Mouse (Mus musculus) kidney, embryonic 16.5 days (tissue): ENCODE data around the gene Tac1. TPM values are rescaled to one million over a fixed set of nuclear protein-coding genes. Genes with fewer than 3 reads are reported as not detected.
"Not testable (repeated sequence)": the region's sequence is repeated elsewhere in the genome, so short reads cannot be mapped to it uniquely, and the experiment has no call there.

Experiments used
- ATAC-seq: fragments of 200-750 bp; cut with Nextera tagmentation; 2 replicates; pipeline ENCODE4 v1.8.0; 2017; ENCODE audit warnings: moderate TSS enrichment; ENCODE audit not compliant: low FRiP score, low TSS enrichment
- H3K27ac ChIP-seq: fragments of 300-500 bp; sonication (generic); 2 replicates; pipeline ENCODE4 v1.5.1; 2014; ENCODE audit warnings: low read length
- H3K27me3 ChIP-seq: fragments of 300-500 bp; sonication (generic); 2 replicates; pipeline ENCODE4 v1.6.1; 2014; ENCODE audit warnings: low read length, control low read depth, mixed read lengths; ENCODE audit not compliant: insufficient read depth
- H3K36me3 ChIP-seq: fragments of 300-500 bp; sonication (generic); 2 replicates; pipeline ENCODE4 v1.6.1; 2014; ENCODE audit warnings: low read length, control low read depth, mixed read lengths; ENCODE audit not compliant: insufficient read depth
- H3K4me1 ChIP-seq: fragments of 300-500 bp; sonication (generic); 2 replicates; pipeline ENCODE4 v1.6.1; 2014; ENCODE audit warnings: low read length, control low read depth, mixed read lengths; ENCODE audit not compliant: insufficient read depth
- H3K4me2 ChIP-seq: fragments of 300-500 bp; sonication (generic); replicated peaks from 2 replicates; pipeline ENCODE4 v1.6.1; 2014; ENCODE audit warnings: low read depth, low read length
- H3K4me3 ChIP-seq: fragments of 300-500 bp; sonication (generic); 2 replicates; pipeline ENCODE4 v1.5.1; 2014; ENCODE audit warnings: mild to moderate bottlenecking, low read length
- H3K9ac ChIP-seq: fragments of 300-500 bp; sonication (generic); replicated peaks from 2 replicates; pipeline ENCODE4 v1.6.1; 2014; ENCODE audit warnings: low read length
- H3K9me3 ChIP-seq: fragments of 300-500 bp; sonication (generic); 2 replicates; pipeline ENCODE4 v1.6.1; 2016; ENCODE audit warnings: low read length, control low read depth
- WGBS: fragments of 180-500 bp; shearing (Covaris S2); extraction: QIAGEN DNeasy Blood & Tissue Kit; methylation state at CpG from one replicate; pipeline ENCODE4 v1.1.7; 2014; 5-methylcytosine and 5-hydroxymethylcytosine counted together
- polyA plus RNA-seq: library from polyadenylated mRNA; unstranded; fragments of >200 nt; fragmentation: Nextera tagmentation; extraction: Ambion mirVana; gene quantifications from 2 replicates; pipeline ENCODE4 v1.2.1, GENCODE M21; 2015

Gene Tac1
- 0.21 and 0.42 TPM in 2 replicates for polyA plus RNA-seq

DNA sequence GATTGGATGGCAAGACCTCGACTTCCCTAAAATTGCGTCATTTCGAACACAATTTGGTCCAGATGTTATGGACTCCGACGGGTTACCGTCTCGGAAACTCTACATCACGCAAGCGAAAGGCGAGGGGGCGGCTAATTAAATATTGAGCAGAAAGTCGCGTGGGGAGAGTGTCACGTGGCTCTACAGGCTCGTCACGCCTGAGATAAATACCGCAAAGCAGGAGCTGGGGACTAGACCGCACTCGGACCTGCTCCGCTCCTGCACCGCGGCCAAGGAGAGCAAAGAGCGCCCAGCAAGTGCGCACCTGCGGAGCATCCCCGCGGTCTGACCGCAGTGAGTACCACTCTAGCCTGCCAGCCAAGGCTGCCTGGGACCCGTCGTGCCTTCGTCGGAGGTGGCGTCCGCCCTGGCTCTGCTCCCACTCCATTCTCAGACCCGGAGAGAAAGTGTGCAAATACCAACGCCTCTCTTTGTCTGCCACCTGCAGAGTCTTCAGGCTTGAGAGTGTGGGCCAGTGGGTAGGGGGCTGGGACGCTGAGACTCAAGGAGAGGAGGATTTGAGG lies at the start of gene Tac1:
Gene Tac1, plus strand, starts transcription at position 51 of the 563 bp plus-strand sequence.
- H3K36me3 ChIP-seq = no peaks in the 10 kb centered on the region
- H3K4me1 ChIP-seq = peaks cover 11% of the 10 kb centered on the region
- H3K4me2 ChIP-seq = peak within 1 kb of the TSS; percentile 50
- WGBS = 1% methylated on average over 37 of the region's 37 CpGs
- peaks cover 38% of the 10 kb centered on the region for H3K27me3 ChIP-seq
- H3K4me3 ChIP-seq = peak within 1 kb of the TSS; percentile 34
- H3K9ac ChIP-seq = no peak within 1 kb of the TSS
- peak; percentile 73 for ATAC-seq
- no peaks in the 10 kb centered on the region for H3K9me3 ChIP-seq
- H3K27ac ChIP-seq = no peak within 1 kb of the TSS

DNA sequence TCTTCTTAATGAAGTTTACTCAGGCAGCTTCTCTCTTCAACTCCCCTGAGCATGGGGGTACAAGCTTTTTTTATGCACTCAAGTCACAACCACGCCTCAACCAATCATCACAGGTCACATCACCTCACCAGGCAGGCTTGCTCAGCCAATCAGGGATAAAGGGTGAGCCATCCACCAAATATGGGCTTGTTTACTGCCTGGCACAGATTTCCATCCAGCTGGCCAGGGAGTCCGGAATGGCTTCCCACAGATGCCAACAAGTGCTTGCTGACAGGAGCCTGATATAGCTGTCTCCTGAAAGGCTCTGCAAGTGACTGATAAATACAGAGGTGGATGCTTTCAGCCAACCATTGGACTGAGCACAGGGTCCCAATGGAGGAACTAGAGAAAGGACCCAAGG lies 11.2 kb upstream of the Tac1 start:
- 79% methylated on average over 2 of the region's 2 CpGs for WGBS
- not testable (repeated sequence) for H3K9ac ChIP-seq

DNA sequence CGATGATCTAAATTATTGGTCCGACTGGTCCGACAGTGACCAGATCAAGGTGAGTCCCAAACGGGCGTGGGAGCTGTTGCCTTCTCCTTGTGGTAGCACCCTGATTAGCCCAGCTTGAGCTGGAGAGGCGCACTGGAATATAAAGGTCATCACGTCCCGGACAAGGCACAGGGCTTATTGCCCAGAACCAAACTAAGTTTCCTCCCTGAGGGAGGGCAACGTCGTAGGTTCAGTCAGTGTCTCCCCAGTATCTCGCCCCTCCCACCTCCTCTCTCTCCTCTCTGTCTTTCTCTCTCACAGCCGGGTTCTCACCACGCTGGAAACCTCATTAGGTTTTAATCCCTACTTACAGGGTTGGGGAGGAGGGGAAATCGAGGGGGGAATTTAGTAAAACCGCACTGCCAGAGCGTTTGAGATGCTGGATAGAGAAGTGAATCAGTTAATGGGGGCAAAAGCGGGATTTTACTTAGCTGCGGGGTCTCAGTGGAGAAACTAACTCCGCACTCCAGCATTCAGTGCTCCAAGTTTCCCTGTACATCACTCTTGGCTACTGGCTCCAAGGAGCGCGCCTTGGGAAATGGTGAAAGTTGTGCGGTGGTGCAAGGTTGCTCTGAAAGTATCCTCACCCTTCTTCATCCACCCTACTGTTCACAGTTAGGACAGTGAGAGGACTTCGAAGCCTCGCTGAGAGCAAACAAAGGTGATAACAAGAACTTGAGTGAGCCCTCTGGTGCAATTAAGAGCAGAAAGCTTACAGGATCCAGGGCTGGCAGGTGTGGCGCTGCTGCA lies 1.2 kb downstream of the Tac1 start:
- Histone ChIP-seq H3K27me3 (peaks cover 38% of the 10 kb centered on the region), H3K4me1 (peaks cover 11% of the 10 kb centered on the region), H3K9ac (no peak overlapping the region), H3K36me3 (no peaks in the 10 kb centered on the region), H3K27ac (no peak overlapping the region), H3K9me3 (no peaks in the 10 kb centered on the region), H3K4me3 (peak overlapping the region; percentile 34), H3K4me2 (peak overlapping the region; percentile 50)
- ATAC-seq = peak; percentile 12; the same call in 1 of the 2 replicates
- 2% methylated on average over 25 of the region's 25 CpGs for WGBS

More for the DNA sequence above, 11.2 kb upstream of the Tac1 start:
- not testable (repeated sequence) for H3K4me2 ChIP-seq, H3K27me3 ChIP-seq, H3K4me3 ChIP-seq, H3K4me1 ChIP-seq, ATAC-seq, H3K9me3 ChIP-seq, H3K36me3 ChIP-seq, H3K27ac ChIP-seq

DNA sequence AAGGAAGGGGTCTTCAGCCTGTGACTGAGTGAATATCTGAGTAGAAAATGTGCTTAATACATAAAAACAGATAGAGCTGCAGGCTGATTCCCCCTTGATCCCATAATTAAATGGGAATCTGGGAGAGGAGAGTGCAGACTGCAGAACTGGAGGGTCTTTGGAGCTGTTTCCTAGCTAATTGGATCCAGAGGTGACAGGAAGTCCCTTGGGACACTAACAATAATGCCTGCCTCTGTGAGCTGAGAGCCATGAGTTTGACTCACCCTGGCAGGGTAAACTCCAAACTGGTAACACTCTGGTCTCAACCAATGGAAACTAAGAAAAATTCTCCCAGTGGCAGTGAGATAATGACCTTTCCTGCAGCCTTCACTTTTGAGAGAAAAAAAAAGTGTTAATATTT lies 3.5 kb downstream of the Tac1 start:
- H3K27me3 ChIP-seq = peaks cover 38% of the 10 kb centered on the region
- H3K9me3 ChIP-seq = no peaks in the 10 kb centered on the region
- no peak overlapping the region for H3K27ac ChIP-seq
- H3K4me2 ChIP-seq = no peak overlapping the region
- H3K9ac ChIP-seq = no peak overlapping the region
- H3K36me3 ChIP-seq = no peaks in the 10 kb centered on the region
- no peak for ATAC-seq
- H3K4me3 ChIP-seq = no peak overlapping the region
- peaks cover 11% of the 10 kb centered on the region for H3K4me1 ChIP-seq

DNA sequence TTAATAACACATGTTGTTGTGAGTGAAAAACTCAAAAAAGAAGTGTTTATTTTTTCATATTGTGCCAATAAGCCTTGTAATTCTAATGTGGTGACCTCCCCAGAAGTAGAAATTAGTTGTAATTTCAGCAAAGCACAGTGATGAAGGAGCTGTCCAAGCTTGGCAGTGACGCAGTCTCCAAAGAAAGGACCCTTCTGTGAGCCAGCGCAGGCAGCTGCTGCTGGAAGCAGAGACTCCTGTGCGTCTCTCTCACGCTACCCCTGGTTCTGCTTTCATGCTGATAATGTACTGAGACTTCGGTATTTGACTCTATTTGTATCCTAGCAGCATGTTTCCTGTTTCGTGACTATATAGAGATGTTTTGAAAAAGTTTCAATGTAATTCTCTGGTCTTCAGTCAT lies 7.8 kb downstream of the Tac1 start:
- H3K4me2 ChIP-seq = no peak overlapping the region
- H3K27me3 ChIP-seq = no peaks in the 10 kb centered on the region
- no peak overlapping the region for H3K27ac ChIP-seq
- no peak overlapping the region for H3K9ac ChIP-seq
- no peaks in the 10 kb centered on the region for H3K36me3 ChIP-seq
- H3K9me3 ChIP-seq = no peaks in the 10 kb centered on the region
- WGBS = 73% methylated on average over 6 of the region's 6 CpGs
- no peaks in the 10 kb centered on the region for H3K4me1 ChIP-seq
- H3K4me3 ChIP-seq = no peak overlapping the region
- ATAC-seq = no peak

DNA sequence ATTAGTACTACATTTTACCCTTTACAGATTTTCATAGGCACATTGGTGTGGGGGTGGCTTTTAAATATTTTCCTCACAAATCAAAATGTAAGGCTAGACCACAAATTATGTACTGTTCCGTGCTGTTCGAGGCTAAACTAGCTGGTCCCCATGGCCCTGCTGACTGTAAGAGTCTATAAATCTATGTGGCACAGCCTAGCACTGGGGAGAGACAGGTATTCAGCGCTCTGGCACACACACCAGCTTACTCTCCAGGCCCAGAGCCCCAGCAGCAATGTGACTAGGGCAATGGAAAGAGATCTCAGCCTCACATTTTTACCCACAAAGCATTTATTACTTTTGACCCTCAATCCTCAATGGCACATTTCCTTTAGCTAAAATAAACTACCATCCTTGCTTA lies 9.9 kb downstream of the Tac1 start:
- no peak overlapping the region for H3K27ac ChIP-seq
- H3K9me3 ChIP-seq = no peaks in the 10 kb centered on the region
- H3K9ac ChIP-seq = no peak overlapping the region
- H3K4me2 ChIP-seq = no peak overlapping the region
- WGBS = 51% methylated on average over 3 of the region's 3 CpGs
- no peaks in the 10 kb centered on the region for H3K4me1 ChIP-seq
- no peaks in the 10 kb centered on the region for H3K36me3 ChIP-seq
- no peaks in the 10 kb centered on the region for H3K27me3 ChIP-seq
- no peak for ATAC-seq
- H3K4me3 ChIP-seq = no peak overlapping the region

DNA sequence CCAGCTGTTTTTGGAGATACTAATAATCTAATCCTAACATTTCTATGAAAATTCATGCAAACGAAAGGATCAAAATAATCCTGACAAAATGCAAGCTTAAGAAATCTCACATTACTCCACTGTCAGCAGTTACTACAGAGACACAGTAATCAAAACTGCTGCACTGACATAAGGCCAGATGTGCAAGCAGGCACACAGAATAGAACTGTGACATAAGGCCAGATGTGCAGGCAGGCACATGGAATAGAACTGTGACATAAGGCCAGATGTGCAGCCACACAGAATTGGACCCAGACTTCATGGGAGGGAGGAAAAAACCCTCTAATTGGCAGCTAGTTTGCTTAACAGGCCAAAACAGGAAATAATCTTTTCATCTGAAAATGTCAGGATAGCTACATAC lies 16.5 kb downstream of the Tac1 start:
- no peak for ATAC-seq
- Histone ChIP-seq H3K4me1 (no peaks in the 10 kb centered on the region), H3K27me3 (no peaks in the 10 kb centered on the region), H3K9me3 (no peaks in the 10 kb centered on the region), H3K9ac (no peak overlapping the region), H3K4me2 (no peak overlapping the region), H3K4me3 (no peak overlapping the region), H3K36me3 (no peaks in the 10 kb centered on the region), H3K27ac (no peak overlapping the region)
- 76% methylated on average over 1 of the region's 1 CpGs for WGBS

DNA sequence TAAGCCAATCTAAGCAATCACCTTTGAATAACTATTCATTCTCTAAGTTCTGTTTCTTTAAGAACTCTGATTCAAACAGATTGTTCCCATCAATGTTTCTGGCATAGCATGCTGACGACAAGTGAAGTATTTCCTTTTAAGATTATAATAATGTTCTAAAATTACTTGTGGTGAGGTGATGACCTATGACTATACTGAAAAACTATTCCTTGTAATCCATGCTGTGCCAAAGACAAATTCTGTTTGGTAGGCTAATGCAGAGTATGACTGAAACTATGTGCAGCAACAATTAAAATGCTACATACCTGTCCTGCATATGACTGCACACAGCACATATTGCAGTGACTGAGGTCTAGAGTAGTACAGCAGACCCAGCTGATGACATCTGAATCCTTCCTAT lies 23.4 kb downstream of the Tac1 start:
- no peak overlapping the region for H3K27ac ChIP-seq
- H3K9me3 ChIP-seq = no peaks in the 10 kb centered on the region
- 44% methylated on average over 1 of the region's 1 CpGs for WGBS
- H3K9ac ChIP-seq = no peak overlapping the region
- ATAC-seq = no peak
- H3K4me2 ChIP-seq = no peak overlapping the region
- no peak overlapping the region for H3K4me3 ChIP-seq
- no peaks in the 10 kb centered on the region for H3K36me3 ChIP-seq
- no peaks in the 10 kb centered on the region for H3K27me3 ChIP-seq
- no peaks in the 10 kb centered on the region for H3K4me1 ChIP-seq

DNA sequence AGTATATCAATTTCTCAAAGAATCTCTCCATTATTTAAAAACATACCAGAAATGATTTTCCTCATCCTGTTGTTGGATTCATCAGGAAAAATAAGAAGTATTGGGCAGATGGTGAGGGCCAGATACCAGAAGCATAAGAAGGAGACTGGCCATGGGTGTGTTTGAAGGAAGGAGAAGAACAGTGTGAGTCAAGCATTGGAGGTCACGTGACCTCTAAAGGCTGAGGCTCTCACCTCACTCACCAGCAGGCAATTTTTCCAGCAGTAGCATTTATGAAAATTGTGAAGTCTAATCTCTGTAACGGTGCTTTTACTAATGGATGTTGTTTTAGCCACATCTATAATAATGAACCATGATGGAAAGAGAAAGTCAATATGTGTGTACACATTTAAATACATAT lies 39.8 kb downstream of the Tac1 start:
- Histone ChIP-seq H3K27me3 (no peaks in the 10 kb centered on the region), H3K27ac (no peak overlapping the region), H3K4me2 (no peak overlapping the region), H3K36me3 (no peaks in the 10 kb centered on the region), H3K9me3 (no peaks in the 10 kb centered on the region), H3K4me3 (no peak overlapping the region), H3K4me1 (no peaks in the 10 kb centered on the region), H3K9ac (no peak overlapping the region)
- ATAC-seq = no peak
- 87% methylated on average over 2 of the region's 2 CpGs for WGBS

DNA sequence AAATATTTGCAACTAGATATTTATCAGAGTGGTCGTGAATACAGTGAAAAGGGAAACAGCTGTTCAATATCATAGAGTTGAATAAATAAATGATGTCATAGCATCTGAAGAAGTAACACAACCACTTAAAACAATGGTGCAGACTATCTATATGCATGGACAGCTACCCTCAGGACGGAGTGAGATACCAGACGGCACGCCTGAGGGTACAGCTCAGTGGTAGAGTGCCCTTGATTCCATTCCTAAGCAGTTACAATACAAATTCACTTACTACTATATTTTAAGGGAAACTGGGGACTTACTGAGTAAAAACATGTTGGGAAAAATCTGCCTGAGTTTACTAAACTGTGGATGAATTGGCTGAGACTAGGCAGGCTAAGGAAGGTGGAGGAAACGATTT lies 43.7 kb downstream of the Tac1 start:
- WGBS = 87% methylated on average over 5 of the region's 5 CpGs
- Histone ChIP-seq H3K4me2 (no peak overlapping the region), H3K4me1 (no peaks in the 10 kb centered on the region), H3K9ac (no peak overlapping the region), H3K27me3 (no peaks in the 10 kb centered on the region), H3K36me3 (no peaks in the 10 kb centered on the region), H3K9me3 (no peaks in the 10 kb centered on the region), H3K27ac (no peak overlapping the region), H3K4me3 (no peak overlapping the region)
- ATAC-seq = no peak
